Mouse (Mus musculus): ENCODE data around the gene Zfp553. TPM values are rescaled to one million over a fixed set of nuclear protein-coding genes. Genes with fewer than 3 reads are reported as not detected.

Gene Zfp553
- polyA plus RNA-seq, 1 experiment, result 16.1 TPM

DNA sequence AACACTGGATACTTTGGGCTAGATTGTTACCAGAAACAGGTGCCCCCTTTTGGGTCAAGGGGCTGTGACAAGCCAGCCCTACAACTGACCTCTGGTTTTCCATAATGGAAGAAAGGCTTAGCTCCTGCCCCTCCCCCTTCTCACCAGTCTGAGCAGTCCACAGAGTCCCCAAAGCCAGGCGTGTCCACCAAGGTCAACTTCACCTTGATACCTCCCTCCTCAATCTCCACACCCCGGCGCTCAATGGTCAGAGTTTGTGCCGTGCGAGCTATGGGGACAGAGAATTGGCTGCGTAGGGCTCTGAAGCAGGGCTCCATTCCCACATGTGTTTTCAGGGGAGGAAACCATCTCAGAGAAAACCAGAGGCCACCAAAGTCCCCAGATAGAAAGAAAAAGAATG is 15.4 kb upstream of the Zfp553 start:
- H3K4me3 ChIP-seq (ENCODE audit: insufficient read depth, poor library complexity, severe bottlenecking), result no peak overlapping the region

DNA sequence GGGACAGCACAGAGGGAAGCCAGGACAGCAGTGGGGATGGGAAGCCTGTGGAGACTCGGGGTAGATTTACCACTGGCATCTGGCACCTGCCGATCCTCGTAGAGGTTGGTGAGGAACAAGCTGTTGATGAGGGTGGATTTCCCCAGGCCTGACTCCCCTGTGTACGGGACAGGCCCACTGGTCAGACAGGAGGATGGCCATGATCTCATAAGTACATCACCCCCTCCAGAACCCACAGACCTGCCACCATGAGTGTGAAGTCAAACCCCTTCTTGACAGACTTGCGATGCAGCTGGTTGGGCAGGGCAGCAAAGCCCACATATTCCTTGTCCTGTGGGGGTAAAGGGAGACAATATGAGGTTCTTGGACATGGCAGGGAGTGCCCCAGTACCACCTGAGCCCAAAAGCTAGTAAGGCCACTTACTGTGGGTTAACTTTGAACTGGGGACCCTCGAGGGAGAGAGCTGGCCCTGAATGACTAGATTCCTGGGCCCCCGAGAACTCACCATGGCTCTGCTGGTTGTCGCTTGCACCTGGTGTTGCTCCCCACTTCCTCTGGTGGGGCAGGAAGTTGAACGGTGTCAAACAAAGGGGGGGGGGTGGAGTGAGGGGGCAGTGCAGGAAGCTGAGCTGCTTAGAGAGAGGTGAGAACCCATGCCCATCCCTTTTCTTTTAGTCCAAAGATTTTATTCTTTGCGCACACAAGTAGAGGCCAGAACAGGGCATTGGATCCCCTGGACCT is 14.8 kb upstream of the Zfp553 start:
- Histone ChIP-seq H3K36me3 (ENCODE audit: control insufficient read depth, insufficient read depth) (no peaks in the 10 kb centered on the region), H3K27me3 (ENCODE audit: control insufficient read depth, insufficient read depth, insufficient read length) (no peaks in the 10 kb centered on the region), H3K79me3 (ENCODE audit: low read depth) (no peaks in the 10 kb centered on the region), H3K79me2 (ENCODE audit: control insufficient read depth, insufficient read depth) (no peaks in the 10 kb centered on the region), H3K4me3 (ENCODE audit: insufficient read depth, poor library complexity, severe bottlenecking) (no peak overlapping the region), H3ac (ENCODE audit: control insufficient read depth, insufficient read length, low read depth) (no peak overlapping the region)
- TF ChIP-seq CTCF (IDR thresholded peaks at IDR 0.05; ENCODE audit: control insufficient read depth, insufficient read depth, insufficient read length) (no peak), MYOG (IDR thresholded peaks at IDR 0.05; ENCODE audit: control insufficient read depth, extremely low read depth, insufficient read length) (no peak), MAX (IDR thresholded peaks at IDR 0.05) (no peak), CEBPB (IDR thresholded peaks at IDR 0.05; ENCODE audit: low read depth) (no peak), MYOD1 (IDR thresholded peaks at IDR 0.05; ENCODE audit: control insufficient read depth, insufficient read length, low read depth) (no peak), USF1 (IDR thresholded peaks at IDR 0.05; ENCODE audit: low read depth) (no peak)

More for the DNA sequence above, 15.4 kb upstream of the Zfp553 start:
- Histone ChIP-seq H3K36me3 (ENCODE audit: control insufficient read depth, insufficient read depth) (no peaks in the 10 kb centered on the region), H3K79me3 (ENCODE audit: low read depth) (no peaks in the 10 kb centered on the region), H3ac (ENCODE audit: control insufficient read depth, insufficient read length, low read depth) (no peak overlapping the region), H3K79me2 (ENCODE audit: control insufficient read depth, insufficient read depth) (no peaks in the 10 kb centered on the region), H3K27me3 (ENCODE audit: control insufficient read depth, insufficient read depth, insufficient read length) (no peaks in the 10 kb centered on the region)
- no peak for TF ChIP-seq MAX (IDR thresholded peaks at IDR 0.05)
- no peak for TF ChIP-seq USF1 (IDR thresholded peaks at IDR 0.05; ENCODE audit: low read depth)

- Histone ChIP-seq H3K27me3 (ENCODE audit: control insufficient read depth, insufficient read depth, insufficient read length) (no peaks in the 10 kb centered on the region), H3ac (ENCODE audit: control insufficient read depth, insufficient read length, low read depth) (no peak overlapping the region), H3K79me3 (ENCODE audit: low read depth) (no peaks in the 10 kb centered on the region), H3K4me3 (ENCODE audit: insufficient read depth, poor library complexity, severe bottlenecking) (no peak overlapping the region), H3K36me3 (ENCODE audit: control insufficient read depth, insufficient read depth) (no peaks in the 10 kb centered on the region), H3K79me2 (ENCODE audit: control insufficient read depth, insufficient read depth) (no peaks in the 10 kb centered on the region)
- TF ChIP-seq MAX (IDR thresholded peaks at IDR 0.05) (no peak), MYOG (IDR thresholded peaks at IDR 0.05; ENCODE audit: control insufficient read depth, extremely low read depth, insufficient read length) (no peak)
Observed at GRCm38 (mm10) chr7:127218670-127219069, 14.2 kb upstream of the Zfp553 start.

GRCm38 (mm10) chr7:127220440-127220839 is 12.4 kb upstream of the Zfp553 start:
- H3K36me3 ChIP-seq (ENCODE audit: control insufficient read depth, insufficient read depth), result no peaks in the 10 kb centered on the region
- no peaks in the 10 kb centered on the region for H3K79me2 ChIP-seq (ENCODE audit: control insufficient read depth, insufficient read depth)
- H3ac ChIP-seq (ENCODE audit: control insufficient read depth, insufficient read length, low read depth), result no peak overlapping the region
- TF ChIP-seq MYOD1 (IDR thresholded peaks at IDR 0.05; ENCODE audit: control insufficient read depth, insufficient read length, low read depth), result no peak
- no peak for TF ChIP-seq CEBPB (IDR thresholded peaks at IDR 0.05; ENCODE audit: low read depth)
- TF ChIP-seq MYOG (IDR thresholded peaks at IDR 0.05; ENCODE audit: control insufficient read depth, extremely low read depth, insufficient read length), result no peak
- no peak for TF ChIP-seq MAX (IDR thresholded peaks at IDR 0.05)
- TF ChIP-seq CTCF (IDR thresholded peaks at IDR 0.05; ENCODE audit: control insufficient read depth, insufficient read depth, insufficient read length), result no peak
- no peak for TF ChIP-seq FOSL1 (IDR thresholded peaks at IDR 0.05; ENCODE audit: insufficient read depth, low read length, poor library complexity, severe bottlenecking)
- TF ChIP-seq USF1 (IDR thresholded peaks at IDR 0.05; ENCODE audit: low read depth), result no peak
- no peaks in the 10 kb centered on the region for H3K79me3 ChIP-seq (ENCODE audit: low read depth)
- H3K4me3 ChIP-seq (ENCODE audit: insufficient read depth, poor library complexity, severe bottlenecking), result no peak overlapping the region
- no peaks in the 10 kb centered on the region for H3K27me3 ChIP-seq (ENCODE audit: control insufficient read depth, insufficient read depth, insufficient read length)

DNA sequence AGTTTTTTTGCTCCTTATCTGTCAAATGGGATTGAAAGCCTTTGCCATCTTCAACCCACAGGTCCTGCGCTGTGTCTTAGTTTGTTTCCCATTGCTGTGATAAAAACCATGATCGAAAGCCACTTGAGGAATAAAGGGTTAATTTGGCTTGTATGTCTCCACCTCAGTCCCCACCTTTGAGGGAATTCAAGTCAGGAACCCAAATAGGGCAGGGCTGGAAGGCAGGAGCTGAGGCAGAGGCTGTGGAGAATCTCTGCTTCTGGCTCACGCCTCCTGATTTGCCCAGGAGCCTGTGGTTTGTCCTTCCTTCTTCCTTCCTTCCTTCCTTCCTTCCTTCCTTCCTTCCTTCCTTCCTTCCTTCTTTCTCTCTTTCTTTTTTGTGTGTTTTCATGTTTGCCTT is 9.8 kb upstream of the Zfp553 start:
- Histone ChIP-seq H3K36me3 (ENCODE audit: control insufficient read depth, insufficient read depth) (no peaks in the 10 kb centered on the region), H3K27me3 (ENCODE audit: control insufficient read depth, insufficient read depth, insufficient read length) (no peaks in the 10 kb centered on the region), H3ac (ENCODE audit: control insufficient read depth, insufficient read length, low read depth) (no peak overlapping the region), H3K79me3 (ENCODE audit: low read depth) (no peaks in the 10 kb centered on the region), H3K4me3 (ENCODE audit: insufficient read depth, poor library complexity, severe bottlenecking) (no peak overlapping the region), H3K79me2 (ENCODE audit: control insufficient read depth, insufficient read depth) (no peaks in the 10 kb centered on the region)
- no peak for TF ChIP-seq FOSL1 (IDR thresholded peaks at IDR 0.05; ENCODE audit: insufficient read depth, low read length, poor library complexity, severe bottlenecking)
- no peak for TF ChIP-seq USF1 (IDR thresholded peaks at IDR 0.05; ENCODE audit: low read depth)
- no peak for TF ChIP-seq MAX (IDR thresholded peaks at IDR 0.05)
- TF ChIP-seq CTCF (IDR thresholded peaks at IDR 0.05; ENCODE audit: control insufficient read depth, insufficient read depth, insufficient read length), result no peak
- TF ChIP-seq CEBPB (IDR thresholded peaks at IDR 0.05; ENCODE audit: low read depth), result no peak
- no peak for TF ChIP-seq MYOG (IDR thresholded peaks at IDR 0.05; ENCODE audit: control insufficient read depth, extremely low read depth, insufficient read length)
- TF ChIP-seq MYOD1 (IDR thresholded peaks at IDR 0.05; ENCODE audit: control insufficient read depth, insufficient read length, low read depth), result no peak

Data from C2C12 (cell line).